Mouse (Mus musculus): ENCODE measurements around the gene Sgms2. TPM values are rescaled to one million over a fixed set of nuclear protein-coding genes. Genes with fewer than 3 reads are reported as not detected.

The Sgms2 gene
- polyA plus RNA-seq, 1 experiment = 0.44 TPM

- Histone ChIP-seq H3K27me3 (ENCODE audit: control insufficient read depth, insufficient read depth, low read length) (no peaks in the 10 kb centered on the region), H3K36me3 (ENCODE audit: control insufficient read depth, insufficient read depth, low read length) (no peaks in the 10 kb centered on the region), H3K4me1 (replicated peaks; ENCODE audit: control insufficient read depth, insufficient read depth, low read length) (no peaks in the 10 kb centered on the region), H3K4me3 (ENCODE audit: control insufficient read depth, insufficient read depth, low read length) (no peak overlapping the region), H3K27ac (ENCODE audit: control insufficient read depth, insufficient read depth, low read length) (no peak overlapping the region)
- TF ChIP-seq CTCF (IDR thresholded peaks at IDR 0.05; ENCODE audit: borderline replicate concordance, control insufficient read depth, extremely low read depth, insufficient read depth, low read length, poor library complexity) (no peak), POLR2A (IDR thresholded peaks at IDR 0.05; ENCODE audit: control insufficient read depth, extremely low read depth, insufficient read depth, low read length, poor library complexity) (no peak)
- DNase-seq = no peak
- 90% methylated on average over 6 of the region's 6 CpGs for WGBS
Measured at GRCm38 (mm10) chr3:131499651-131500050, 8.4 kb upstream of the Sgms2 start.

- no peaks in the 10 kb centered on the region; the same call in 1 of the 2 replicates for H3K27me3 ChIP-seq (ENCODE audit: control insufficient read depth, insufficient read depth, low read length)
- WGBS = 92% methylated on average over 10 of the region's 10 CpGs
- no peak overlapping the region for H3K27ac ChIP-seq (ENCODE audit: control insufficient read depth, insufficient read depth, low read length)
- no peak for TF ChIP-seq CTCF (IDR thresholded peaks at IDR 0.05; ENCODE audit: borderline replicate concordance, control insufficient read depth, extremely low read depth, insufficient read depth, low read length, poor library complexity)
- TF ChIP-seq POLR2A (IDR thresholded peaks at IDR 0.05; ENCODE audit: control insufficient read depth, extremely low read depth, insufficient read depth, low read length, poor library complexity) = no peak
- H3K4me1 ChIP-seq (replicated peaks; ENCODE audit: control insufficient read depth, insufficient read depth, low read length) = no peaks in the 10 kb centered on the region
- H3K36me3 ChIP-seq (ENCODE audit: control insufficient read depth, insufficient read depth, low read length) = no peaks in the 10 kb centered on the region
- DNase-seq = no peak
- no peak overlapping the region for H3K4me3 ChIP-seq (ENCODE audit: control insufficient read depth, insufficient read depth, low read length)
Measured at GRCm38 (mm10) chr3:131496506-131497122, 5.4 kb upstream of the Sgms2 start.

GRCm38 (mm10) chr3:131495076-131495475 is 3.9 kb upstream of the Sgms2 start:
- Histone ChIP-seq H3K36me3 (ENCODE audit: control insufficient read depth, insufficient read depth, low read length) (no peaks in the 10 kb centered on the region), H3K4me1 (replicated peaks; ENCODE audit: control insufficient read depth, insufficient read depth, low read length) (0 out of 2 replicates have a peak, but pooled peaks cover 4% of the 10 kb centered on the region), H3K27ac (ENCODE audit: control insufficient read depth, insufficient read depth, low read length) (no peak overlapping the region), H3K4me3 (ENCODE audit: control insufficient read depth, insufficient read depth, low read length) (no peak overlapping the region), H3K27me3 (ENCODE audit: control insufficient read depth, insufficient read depth, low read length) (peaks cover 9% of the 10 kb centered on the region)
- no peak for DNase-seq
- WGBS = 69% methylated on average over 1 of the region's 1 CpGs
- no peak for TF ChIP-seq POLR2A (IDR thresholded peaks at IDR 0.05; ENCODE audit: control insufficient read depth, extremely low read depth, insufficient read depth, low read length, poor library complexity)
- TF ChIP-seq CTCF (IDR thresholded peaks at IDR 0.05; ENCODE audit: borderline replicate concordance, control insufficient read depth, extremely low read depth, insufficient read depth, low read length, poor library complexity) = no peak

- peaks cover 7% of the 10 kb centered on the region; the same call in 1 of the 2 replicates for H3K4me1 ChIP-seq (replicated peaks; ENCODE audit: control insufficient read depth, insufficient read depth, low read length)
- H3K27ac ChIP-seq (ENCODE audit: control insufficient read depth, insufficient read depth, low read length) = no peak overlapping the region
- H3K36me3 ChIP-seq (ENCODE audit: control insufficient read depth, insufficient read depth, low read length) = no peaks in the 10 kb centered on the region
- H3K27me3 ChIP-seq (ENCODE audit: control insufficient read depth, insufficient read depth, low read length) = peaks cover 9% of the 10 kb centered on the region
- no peak overlapping the region for H3K4me3 ChIP-seq (ENCODE audit: control insufficient read depth, insufficient read depth, low read length)
- DNase-seq = no peak
- TF ChIP-seq CTCF (IDR thresholded peaks at IDR 0.05; ENCODE audit: borderline replicate concordance, control insufficient read depth, extremely low read depth, insufficient read depth, low read length, poor library complexity) (no peak), POLR2A (IDR thresholded peaks at IDR 0.05; ENCODE audit: control insufficient read depth, extremely low read depth, insufficient read depth, low read length, poor library complexity) (no peak)
- 66% methylated on average over 6 of the region's 6 CpGs for WGBS
Measured at GRCm38 (mm10) chr3:131493194-131493593, 2.0 kb upstream of the Sgms2 start.

- H3K36me3 ChIP-seq (ENCODE audit: control insufficient read depth, insufficient read depth, low read length) = no peaks in the 10 kb centered on the region
- H3K4me1 ChIP-seq (replicated peaks; ENCODE audit: control insufficient read depth, insufficient read depth, low read length) = peaks cover 7% of the 10 kb centered on the region; the same call in 1 of the 2 replicates
- no peak for DNase-seq
- TF ChIP-seq CTCF (IDR thresholded peaks at IDR 0.05; ENCODE audit: borderline replicate concordance, control insufficient read depth, extremely low read depth, insufficient read depth, low read length, poor library complexity) = no peak
- TF ChIP-seq POLR2A (IDR thresholded peaks at IDR 0.05; ENCODE audit: control insufficient read depth, extremely low read depth, insufficient read depth, low read length, poor library complexity) = no peak
- H3K27me3 ChIP-seq (ENCODE audit: control insufficient read depth, insufficient read depth, low read length) = peaks cover 9% of the 10 kb centered on the region
- no peak overlapping the region for H3K4me3 ChIP-seq (ENCODE audit: control insufficient read depth, insufficient read depth, low read length)
- no peak overlapping the region for H3K27ac ChIP-seq (ENCODE audit: control insufficient read depth, insufficient read depth, low read length)
- 96% methylated on average over 7 of the region's 7 CpGs for WGBS
Measured at GRCm38 (mm10) chr3:131491980-131492379, 769 bp upstream of the Sgms2 start.

- Histone ChIP-seq H3K36me3 (ENCODE audit: control insufficient read depth, insufficient read depth, low read length) (no peaks in the 10 kb centered on the region), H3K27me3 (ENCODE audit: control insufficient read depth, insufficient read depth, low read length) (peaks cover 9% of the 10 kb centered on the region), H3K4me1 (replicated peaks; ENCODE audit: control insufficient read depth, insufficient read depth, low read length) (peaks cover 7% of the 10 kb centered on the region; the same call in 1 of the 2 replicates), H3K27ac (ENCODE audit: control insufficient read depth, insufficient read depth, low read length) (no peak overlapping the region), H3K4me3 (ENCODE audit: control insufficient read depth, insufficient read depth, low read length) (peak overlapping the region; percentile 22)
- no peak for TF ChIP-seq POLR2A (IDR thresholded peaks at IDR 0.05; ENCODE audit: control insufficient read depth, extremely low read depth, insufficient read depth, low read length, poor library complexity)
- no peak for TF ChIP-seq CTCF (IDR thresholded peaks at IDR 0.05; ENCODE audit: borderline replicate concordance, control insufficient read depth, extremely low read depth, insufficient read depth, low read length, poor library complexity)
- DNase-seq = peak; percentile 4
- under 1% methylated on average over 78 of the region's 78 CpGs for WGBS
Measured at GRCm38 (mm10) chr3:131490143-131490908, 885 bp downstream of the Sgms2 start.
